Mouse (Mus musculus) cerebellum, adult 9-11 months (tissue): ENCODE results near the gene Marveld1.

Experiments used
- DNase-seq: peaks from one replicate; pipeline ENCODE4 v3.0.0; 2022

The Marveld1 gene

DNA sequence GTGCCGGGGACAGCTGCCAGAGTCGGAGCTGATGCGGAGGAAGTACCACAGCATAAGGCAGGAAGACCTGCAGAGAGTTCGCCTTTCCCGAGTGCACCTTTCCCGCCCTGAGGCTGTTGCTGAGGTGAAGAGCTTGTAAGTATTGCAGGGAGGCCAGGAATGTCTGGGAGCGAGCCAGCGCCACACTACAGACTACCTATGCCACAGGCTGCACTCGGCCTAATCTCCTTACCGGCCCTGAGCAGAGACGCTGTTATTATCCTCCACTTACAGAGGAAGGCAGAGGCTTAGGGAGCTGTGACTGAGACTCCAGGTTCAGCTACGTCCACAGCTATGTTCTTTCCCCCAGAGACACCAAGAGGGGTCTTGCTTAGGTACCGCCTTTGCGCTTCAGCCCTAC lies 32.2 kb downstream of the Marveld1 start:
- DNase-seq = no peak

- DNase-seq = no peak
Observed at GRCm38 (mm10) chr19:42182673-42183072, 35.5 kb downstream of the Marveld1 start.

GRCm38 (mm10) chr19:42189735-42190134 lies 42.5 kb downstream of the Marveld1 start:
- no peak for DNase-seq

DNA sequence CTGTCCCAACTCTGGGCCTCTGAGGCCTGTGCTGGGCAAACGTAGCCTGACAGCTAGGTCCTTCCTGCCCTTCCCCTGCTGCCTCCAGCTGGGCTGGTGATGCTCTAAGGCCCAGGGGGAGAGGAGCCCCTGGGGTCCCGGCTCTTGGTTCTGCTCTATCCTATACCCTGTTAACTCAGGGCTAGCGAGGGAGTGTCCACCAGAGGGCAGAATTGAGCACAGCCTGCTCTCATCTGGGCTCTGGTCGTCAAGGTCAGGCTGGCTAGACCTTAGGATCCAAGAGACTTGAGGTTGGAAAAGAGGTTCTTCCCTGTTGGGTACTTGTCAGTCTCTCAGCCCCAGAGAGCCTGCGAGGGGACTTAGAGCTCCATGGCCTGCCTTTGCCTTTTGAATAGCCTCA lies 43.3 kb downstream of the Marveld1 start:
- DNase-seq = peak; percentile 66

DNA sequence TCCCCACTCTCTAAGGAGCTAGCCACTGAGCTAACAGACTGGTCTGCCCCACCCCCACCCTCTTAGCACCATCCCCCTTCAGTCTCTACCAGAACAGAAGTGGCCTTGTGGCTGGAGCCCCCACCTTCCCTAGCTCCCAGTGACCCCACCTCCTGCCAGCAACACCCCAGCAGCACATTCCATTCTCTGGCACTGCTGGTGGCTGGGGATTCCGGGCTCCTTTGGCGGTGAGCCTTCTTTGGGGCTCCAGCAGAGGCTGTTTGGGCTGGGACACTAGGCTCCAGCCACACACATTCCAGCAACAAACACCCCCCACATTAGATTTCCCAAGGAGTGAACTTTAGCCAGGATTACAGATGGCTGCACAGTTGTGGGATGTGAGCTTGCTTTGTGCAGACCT lies 46.1 kb downstream of the Marveld1 start:
- DNase-seq = no peak

GRCm38 (mm10) chr19:42196378-42196777 lies 49.2 kb downstream of the Marveld1 start:
- DNase-seq = no peak

- no peak for DNase-seq
Observed at GRCm38 (mm10) chr19:42197066-42197465, 49.9 kb downstream of the Marveld1 start.

DNA sequence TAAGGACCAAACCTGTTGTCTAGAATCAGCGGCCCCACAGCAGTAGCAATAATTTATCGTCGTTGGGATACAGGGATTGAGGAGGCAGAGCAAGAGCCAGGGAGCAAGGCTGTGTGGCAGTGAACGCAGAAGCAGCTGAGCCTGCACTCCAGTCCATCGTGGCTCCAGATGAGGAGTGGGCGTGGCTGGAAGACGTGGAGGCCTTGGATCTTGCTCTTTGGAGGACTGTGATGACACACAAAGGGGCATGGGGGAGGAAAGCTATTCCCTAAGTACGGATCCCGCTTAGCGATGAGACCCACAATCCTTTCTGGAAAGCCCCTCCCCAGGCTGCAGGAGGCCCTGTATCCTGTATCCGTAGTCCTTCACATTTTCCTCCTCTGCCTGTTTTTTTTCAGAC lies 50.8 kb downstream of the Marveld1 start:
- DNase-seq = no peak
